In the genomic region with DNA sequence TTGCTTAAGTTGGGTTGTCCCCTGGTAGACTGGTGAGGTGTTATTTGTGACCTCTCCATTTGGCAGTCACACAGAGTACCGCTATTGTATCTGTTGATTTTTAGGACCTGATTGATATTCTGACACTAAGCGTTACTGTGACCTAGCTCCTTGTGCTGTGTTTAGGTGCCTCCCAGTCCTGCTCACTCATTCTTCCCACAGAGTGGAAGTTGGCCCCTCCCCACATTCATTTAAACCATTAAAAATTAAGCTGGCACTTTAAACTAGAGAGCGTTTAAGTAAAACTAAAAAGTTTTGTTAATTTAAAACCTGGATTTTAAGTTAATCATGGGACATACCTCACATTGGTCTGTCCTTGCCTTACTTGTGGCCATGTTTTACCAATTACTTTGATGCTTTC, we compare ENCODE assay signal across 23 mouse cellular contexts.
"Had no signal": no experiment of that assay in that cellular context is flagged by ENCODE, and none has a peak within 500 bp of the region (broad histone marks: within the 10 kb centered on the region; RNA-seq: fewer than 3 reads in every experiment).

No protein-coding gene starts in this region.

- H3K4me1 ChIP-seq: intestine, embryonic 15.5 days; limb, embryonic 10.5 days; limb, embryonic 13.5 days; liver, embryonic 12.5 days; liver, embryonic 15.5 days; midbrain, embryonic 12.5 days; midbrain, embryonic 15.5 days; neural tube, embryonic 12.5 days; neural tube, embryonic 15.5 days had no signal

- H3K4me2 ChIP-seq: intestine, embryonic 15.5 days; limb, embryonic 13.5 days; liver, embryonic 12.5 days; liver, embryonic 15.5 days; midbrain, embryonic 12.5 days; midbrain, embryonic 15.5 days; neural tube, embryonic 12.5 days; neural tube, embryonic 15.5 days had no signal

- H3K9ac ChIP-seq: intestine, embryonic 15.5 days; limb, embryonic 13.5 days; liver, embryonic 12.5 days; liver, embryonic 15.5 days; midbrain, embryonic 12.5 days; midbrain, embryonic 15.5 days; neural tube, embryonic 12.5 days; neural tube, embryonic 15.5 days had no signal

- H3K27me3 ChIP-seq: intestine, embryonic 15.5 days; limb, embryonic 13.5 days; liver, embryonic 12.5 days; liver, embryonic 15.5 days; midbrain, embryonic 12.5 days; midbrain, embryonic 15.5 days; neural tube, embryonic 12.5 days; neural tube, embryonic 15.5 days had no signal

- H3K4me3 ChIP-seq: intestine, embryonic 15.5 days; layer of hippocampus, adult 2 months; limb, embryonic 10.5 days; limb, embryonic 13.5 days; liver, embryonic 12.5 days; liver, embryonic 15.5 days; midbrain, embryonic 12.5 days; midbrain, embryonic 15.5 days; neural tube, embryonic 12.5 days; neural tube, embryonic 15.5 days had no signal

- H3K9me3 ChIP-seq: intestine, embryonic 15.5 days; limb, embryonic 10.5 days; limb, embryonic 13.5 days; liver, embryonic 12.5 days; liver, embryonic 15.5 days; midbrain, embryonic 12.5 days; midbrain, embryonic 15.5 days; neural tube, embryonic 12.5 days; neural tube, embryonic 15.5 days had no signal

- ATAC-seq: hindbrain, embryonic 16.5 days; intestine, embryonic 15.5 days; liver, embryonic 12.5 days; midbrain, embryonic 15.5 days had no signal

- H3K27ac ChIP-seq: intestine, embryonic 15.5 days; layer of hippocampus, adult 2 months; limb, embryonic 10.5 days; limb, embryonic 13.5 days; liver, embryonic 12.5 days; liver, embryonic 15.5 days; midbrain, embryonic 12.5 days; midbrain, embryonic 15.5 days; neural tube, embryonic 12.5 days; neural tube, embryonic 15.5 days; stomach, postnatal 0 days had no signal

- DNase-seq: layer of hippocampus, adult 9-11 months; liver; lung, adult 2 months; lung, postnatal 14 days; lung, postnatal 4 days; right cerebral cortex, adult 18-20 months; right cerebral cortex, postnatal 14 days; right cerebral cortex, postnatal 4 days; thymus, adult 2 months; thymus, postnatal 14 days; thymus, postnatal 4 days had no signal
